In the genomic region with DNA sequence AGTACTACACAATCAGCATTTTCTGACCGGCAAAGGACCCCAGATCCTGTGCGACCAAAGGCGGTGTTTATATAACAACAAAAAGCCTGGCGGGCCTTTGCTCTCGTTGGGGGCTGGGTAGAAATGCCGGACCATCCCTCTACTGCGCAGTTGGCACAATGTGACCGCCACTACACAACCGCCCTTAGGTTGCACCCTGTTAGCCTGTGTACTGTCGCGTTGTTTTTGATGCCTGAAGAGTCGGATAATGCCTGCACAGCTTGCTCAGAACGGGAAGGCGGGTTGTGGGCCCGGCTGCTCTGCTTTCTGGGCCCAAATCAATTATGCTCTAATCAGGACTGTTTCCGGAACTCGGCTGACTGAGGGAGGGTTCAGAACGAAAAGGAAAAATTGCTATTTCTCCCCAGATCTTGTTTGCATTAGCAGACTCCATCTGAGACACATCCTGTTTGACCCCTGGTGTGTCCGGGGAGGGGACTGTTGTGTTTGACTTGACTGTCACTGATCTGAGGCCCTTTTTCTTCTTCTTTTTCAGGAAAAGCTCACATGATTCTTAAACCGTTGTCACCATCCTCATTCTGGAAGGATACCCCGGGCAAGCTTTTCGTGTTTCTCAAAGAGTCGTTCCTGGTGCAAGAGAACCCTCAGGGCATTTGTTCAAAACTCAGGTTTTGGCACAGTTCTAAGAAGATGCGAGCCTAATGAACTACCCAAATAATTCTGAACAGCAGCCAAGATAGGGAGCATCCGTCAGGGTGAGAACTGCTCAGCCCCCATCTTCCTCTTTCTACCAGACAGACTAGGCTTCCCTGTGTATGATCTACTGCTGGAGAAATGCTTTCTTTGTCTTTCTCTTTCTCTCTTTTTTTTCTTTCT, we compare ENCODE assay signal across 8 mouse cellular contexts. TPM values are rescaled to one million over a fixed set of nuclear protein-coding genes. Genes with fewer than 3 reads are reported as not detected.
DNase-seq lines count a peak whose midpoint lies in the region; ATAC-seq and TF ChIP-seq lines count a peak whose summit lies in the region.

No protein-coding gene starts in this region.

- no peak overlapping the region for H3K4me3 ChIP-seq in spleen, adult 2 months (ENCODE audit: extremely low read depth, insufficient read depth, insufficient read length)
- H3K4me3 ChIP-seq in kidney, embryonic 14.5 days (ENCODE audit: low read length): no peak overlapping the region

- H3K4me2 ChIP-seq in kidney, embryonic 14.5 days (replicated peaks; ENCODE audit: low read depth, low read length): peak overlapping the region; percentile 23

- whole genome bisulfite sequencing in spleen, adult 2 months: 51% methylated on average over 25 of the region's 25 CpGs
- 26% methylated on average over 25 of the region's 25 CpGs for WGBS in kidney, embryonic 14.5 days

- H3K27ac ChIP-seq in spleen, adult 2 months (ENCODE audit: insufficient read depth, low read length): 0 out of 2 replicates have a peak overlapping the region, but pooled peaks have one; percentile 5
- H3K27ac ChIP-seq in kidney, embryonic 14.5 days (ENCODE audit: low read depth, low read length): peak overlapping the region; percentile 88

- H3K9me3 ChIP-seq in kidney, embryonic 14.5 days (ENCODE audit: control insufficient read depth, low read length): no peaks in the 10 kb centered on the region; the same call in 1 of the 2 replicates

- no peak for TF ChIP-seq CTCF in spleen, adult 2 months (IDR thresholded peaks at IDR 0.05; ENCODE audit: extremely low read depth, insufficient read depth, insufficient read length, insufficient replicate concordance)

- H3K9ac ChIP-seq in kidney, embryonic 14.5 days (ENCODE audit: low read depth, low read length): peak overlapping the region; percentile 25; the same call in 1 of the 2 replicates

- peaks cover 4% of the 10 kb centered on the region; the same call in 1 of the 2 replicates for H3K4me1 ChIP-seq in spleen, adult 2 months (ENCODE audit: control insufficient read depth, insufficient read depth, insufficient read length)
- peaks cover 24% of the 10 kb centered on the region for H3K4me1 ChIP-seq in kidney, embryonic 14.5 days (ENCODE audit: control insufficient read depth, insufficient read depth, low read length)

- peak; percentile 56 for ATAC-seq in kidney, embryonic 14.5 days (ENCODE audit: low FRiP score, low TSS enrichment)

- H3K36me3 ChIP-seq in spleen, adult 2 months (ENCODE audit: control insufficient read depth, insufficient read depth, low read length): no peaks in the 10 kb centered on the region
- no peaks in the 10 kb centered on the region for H3K36me3 ChIP-seq in kidney, embryonic 14.5 days (ENCODE audit: control insufficient read depth, insufficient read depth, low read length)

- no peak for DNase-seq in spleen, adult 2 months (ENCODE audit: low read depth in 1 of 2, low spot score in 2 of 2)
- no peak for DNase-seq in spleen, postnatal 36 days (ENCODE audit: low spot score in 2 of 2)
- peak; percentile 48 for DNase-seq in heart, adult 8-10 months (ENCODE audit: low spot score)
- peak; percentile 40 for DNase-seq in lung, postnatal 36 days
- DNase-seq in thymus, postnatal 4 days: no peak
- DNase-seq in urinary bladder, postnatal 10 days (ENCODE audit: low spot score): no peak
- DNase-seq in urinary bladder, adult 18-20 months (ENCODE audit: low spot score in 2 of 2): no peak

- TF ChIP-seq POLR2A in spleen, adult 2 months (IDR thresholded peaks at IDR 0.05; ENCODE audit: low read depth, low read length): no peak

- H3K27me3 ChIP-seq in spleen, adult 2 months (ENCODE audit: control insufficient read depth, insufficient read depth, low read length): no peaks in the 10 kb centered on the region
- H3K27me3 ChIP-seq in kidney, embryonic 14.5 days (ENCODE audit: control insufficient read depth, insufficient read depth, low read length): no peaks in the 10 kb centered on the region

RNA-seq across cellular contexts. Expression of gene Xpnpep1, which starts 47.5 kb away (rescaled TPM):
- polyA plus RNA-seq in spleen, adult 2 months (2012; rRNA removed): 31.5 and 36.3 TPM in 2 replicates
- 10 to 100 TPM; 52.4 to 81.0 (median 72.0) TPM for total RNA-seq in heart, adult 8-10 months (2022)
- 153 and 164 TPM in 2 replicates for polyA plus RNA-seq in kidney, embryonic 14.5 days (2014; fragmentation: Nextera tagmentation; extraction: Ambion mirVana)

RNA-seq across cellular contexts. Expression of gene Add3, which starts 52.7 kb away (rescaled TPM):
- polyA plus RNA-seq in spleen, adult 2 months (2012; rRNA removed): 40.6 and 45.1 TPM in 2 replicates
- 10 to 100 TPM; 35.7 to 51.4 (median 39.9) TPM for total RNA-seq in heart, adult 8-10 months (2022)
- polyA plus RNA-seq in kidney, embryonic 14.5 days (2014; fragmentation: Nextera tagmentation; extraction: Ambion mirVana): 39.5 and 76.1 TPM in 2 replicates

Comparison
In these comparisons a context has a peak if more than half of its experiments do, and no peak if none do; other contexts are left out.
1. DNase-seq: peak in heart, adult 8-10 months (single experiment) and lung, postnatal 36 days (single experiment); none in spleen, adult 2 months (0 of 2), spleen, postnatal 36 days (0 of 2), thymus, postnatal 4 days (single experiment), urinary bladder, postnatal 10 days (single experiment) and urinary bladder, adult 18-20 months (0 of 2).